Mouse (Mus musculus): Measurements from ENCODE around the gene Cd36. TPM values are rescaled to one million over a fixed set of nuclear protein-coding genes. Genes with fewer than 3 reads are reported as not detected.

Gene Cd36
- total and polyA plus RNA-seq, 2 experiments from 2014 or later = 2.2 to 2.6 TPM

DNA sequence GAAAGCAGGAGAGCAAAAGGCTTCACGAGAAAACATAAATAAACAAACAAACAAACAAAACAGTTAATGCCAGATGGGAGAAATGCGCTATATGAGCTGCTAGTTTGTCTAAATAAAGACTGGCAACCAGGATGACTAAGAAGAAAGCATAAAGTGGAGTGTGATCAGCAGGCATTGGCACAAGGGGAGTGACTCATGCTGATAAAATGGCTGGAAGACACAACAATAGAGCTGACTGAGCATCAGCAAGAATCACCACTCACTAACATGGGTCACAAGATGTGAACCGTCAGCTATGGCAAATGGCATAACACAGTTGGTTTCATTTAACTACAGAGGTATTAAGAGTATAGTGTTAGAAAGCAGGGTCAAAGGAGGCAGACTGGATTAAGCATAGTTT, 140.3 kb downstream of the Cd36 start:
- H3K4me2 ChIP-seq (ENCODE audit: low read depth, low read length, poor library complexity, severe bottlenecking) = no peak overlapping the region
- 77% methylated on average over 3 of the region's 3 CpGs for WGBS
- H3K4me1 ChIP-seq (ENCODE audit: insufficient read depth, low read length) = no peaks in the 10 kb centered on the region
- DNase-seq (ENCODE audit: low spot score) (no peak), ATAC-seq (ENCODE audit: low FRiP score) (no peak)
- no peaks in the 10 kb centered on the region for H3K9me3 ChIP-seq (ENCODE audit: low read length)
- TF ChIP-seq CTCF (IDR thresholded peaks at IDR 0.05) = no peak
- H3K9ac ChIP-seq (replicated peaks; ENCODE audit: low read length, poor library complexity, severe bottlenecking) = no peak overlapping the region
- H3K27me3 ChIP-seq (ENCODE audit: insufficient read depth, low read length) = no peaks in the 10 kb centered on the region
- no peak overlapping the region for H3K27ac ChIP-seq (ENCODE audit: low read depth, low read length)
- H3K4me3 ChIP-seq (ENCODE audit: low read depth, low read length) = no peak overlapping the region
- H3K36me3 ChIP-seq (ENCODE audit: insufficient read depth, low read length) = no peaks in the 10 kb centered on the region

DNA sequence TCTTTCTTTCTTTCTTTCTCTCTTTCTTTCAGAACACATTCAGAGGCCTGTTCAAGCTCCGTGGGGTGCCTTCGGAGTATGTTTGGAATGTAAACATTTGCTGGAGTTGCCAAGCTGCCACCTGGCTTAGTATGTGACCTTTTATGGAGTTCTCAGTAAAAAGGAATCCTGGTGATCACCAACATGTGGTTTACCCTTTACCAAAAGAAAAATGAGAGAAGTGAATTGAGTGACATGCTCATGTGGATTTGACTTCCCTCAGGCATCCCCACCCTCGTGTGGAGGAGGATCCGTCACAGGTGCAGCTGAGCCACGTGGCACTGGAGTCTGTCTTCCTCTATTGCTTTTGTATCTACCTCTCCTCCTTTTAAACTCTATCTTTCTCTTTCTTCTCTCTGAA, 141.5 kb downstream of the Cd36 start:
- Histone ChIP-seq H3K36me3 (ENCODE audit: insufficient read depth, low read length) (no peaks in the 10 kb centered on the region), H3K9ac (replicated peaks; ENCODE audit: low read length, poor library complexity, severe bottlenecking) (no peak overlapping the region), H3K9me3 (ENCODE audit: low read length) (no peaks in the 10 kb centered on the region), H3K4me2 (ENCODE audit: low read depth, low read length, poor library complexity, severe bottlenecking) (no peak overlapping the region), H3K4me1 (ENCODE audit: insufficient read depth, low read length) (no peaks in the 10 kb centered on the region), H3K27ac (ENCODE audit: low read depth, low read length) (no peak overlapping the region), H3K4me3 (ENCODE audit: low read depth, low read length) (no peak overlapping the region), H3K27me3 (ENCODE audit: insufficient read depth, low read length) (no peaks in the 10 kb centered on the region)
- TF ChIP-seq CTCF (IDR thresholded peaks at IDR 0.05) = no peak
- DNase-seq (ENCODE audit: low spot score) = no peak
- ATAC-seq (ENCODE audit: low FRiP score) = no peak
- WGBS = 47% methylated on average over 5 of the region's 5 CpGs

DNA sequence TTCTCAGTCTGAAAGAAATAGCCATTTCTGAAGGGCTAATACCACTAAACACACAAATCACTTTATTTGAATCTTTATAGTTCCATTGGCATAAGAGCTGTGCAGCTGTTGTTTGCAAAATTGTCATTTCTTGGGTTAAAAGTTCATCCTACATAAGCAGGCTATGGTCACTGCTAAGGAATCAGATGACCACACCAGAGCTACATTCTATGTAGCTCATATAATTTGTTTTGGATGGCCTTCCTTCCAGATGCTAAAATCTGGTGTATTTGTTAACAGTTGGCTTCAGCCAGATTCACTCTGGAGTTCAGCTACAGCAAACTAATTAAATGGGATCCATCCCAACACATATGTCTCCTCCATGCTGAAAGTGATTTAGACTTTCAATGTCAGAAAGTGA, 142.1 kb downstream of the Cd36 start:
- Histone ChIP-seq H3K4me1 (ENCODE audit: insufficient read depth, low read length) (no peaks in the 10 kb centered on the region), H3K4me2 (ENCODE audit: low read depth, low read length, poor library complexity, severe bottlenecking) (no peak overlapping the region), H3K27ac (ENCODE audit: low read depth, low read length) (no peak overlapping the region), H3K9me3 (ENCODE audit: low read length) (no peaks in the 10 kb centered on the region), H3K27me3 (ENCODE audit: insufficient read depth, low read length) (no peaks in the 10 kb centered on the region), H3K9ac (replicated peaks; ENCODE audit: low read length, poor library complexity, severe bottlenecking) (no peak overlapping the region), H3K36me3 (ENCODE audit: insufficient read depth, low read length) (no peaks in the 10 kb centered on the region), H3K4me3 (ENCODE audit: low read depth, low read length) (no peak overlapping the region)
- DNase-seq (ENCODE audit: low spot score) = no peak
- TF ChIP-seq CTCF (IDR thresholded peaks at IDR 0.05) = no peak
- no peak for ATAC-seq (ENCODE audit: low FRiP score)

DNA sequence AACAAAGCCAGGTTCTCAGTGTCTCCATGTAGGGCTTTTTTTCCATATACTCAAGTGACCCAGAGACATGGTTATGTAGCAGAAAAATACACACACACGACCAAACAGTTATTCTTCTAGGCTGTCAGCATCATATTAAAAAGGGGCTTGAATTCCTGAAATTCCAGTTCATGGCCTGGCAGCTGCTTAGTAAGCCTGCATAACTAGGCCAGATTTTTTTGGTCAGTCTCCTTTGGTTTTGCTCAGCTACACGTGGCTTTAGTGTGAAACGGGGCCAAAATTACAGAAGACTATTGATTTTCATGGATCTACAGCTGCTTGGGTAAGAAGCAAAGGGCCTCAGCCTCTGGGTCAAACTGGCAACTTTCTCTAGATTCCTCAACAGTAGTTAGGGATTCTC, 148.8 kb downstream of the Cd36 start:
- Histone ChIP-seq H3K4me3 (ENCODE audit: low read depth, low read length) (no peak overlapping the region), H3K27me3 (ENCODE audit: insufficient read depth, low read length) (no peaks in the 10 kb centered on the region), H3K4me2 (ENCODE audit: low read depth, low read length, poor library complexity, severe bottlenecking) (no peak overlapping the region), H3K36me3 (ENCODE audit: insufficient read depth, low read length) (no peaks in the 10 kb centered on the region), H3K27ac (ENCODE audit: low read depth, low read length) (no peak overlapping the region), H3K4me1 (ENCODE audit: insufficient read depth, low read length) (no peaks in the 10 kb centered on the region), H3K9me3 (ENCODE audit: low read length) (no peaks in the 10 kb centered on the region), H3K9ac (replicated peaks; ENCODE audit: low read length, poor library complexity, severe bottlenecking) (no peak overlapping the region)
- DNase-seq (ENCODE audit: low spot score) = no peak
- no peak for TF ChIP-seq CTCF (IDR thresholded peaks at IDR 0.05)
- ATAC-seq (ENCODE audit: low FRiP score) = no peak
- WGBS = 63% methylated on average over 3 of the region's 3 CpGs

Other genes starting within 250 kb of the Cd36 start
- not detected in 2 replicates for gene Gnat3, start 73.7 kb upstream of the Cd36 start, total RNA-seq (2014; rRNA removed)
- gene Gnat3, start 73.7 kb upstream of the Cd36 start, polyA plus RNA-seq (2015; fragmentation: Nextera tagmentation; extraction: Ambion mirVana) = not detected in 2 replicates

Measured in midbrain, postnatal 0 days (tissue).